Mouse (Mus musculus): ENCODE data around the gene B830017H08Rik. TPM values are rescaled to one million over a fixed set of nuclear protein-coding genes. Genes with fewer than 3 reads are reported as not detected.

Gene B830017H08Rik
- total and polyA plus RNA-seq, 3 experiments: 0.08 TPM; not detected in 2

- Histone ChIP-seq H3K27ac (ENCODE audit: insufficient read depth, low read depth) (no peak overlapping the region), H3K79me2 (replicated peaks; ENCODE audit: control insufficient read depth, extremely low read depth, insufficient read depth, poor library complexity, severe bottlenecking) (no peaks in the 10 kb centered on the region), H3K4me1 (ENCODE audit: control insufficient read depth in 1 of 2, insufficient read depth in 2 of 2) (no peaks in the 10 kb centered on the region), H3K4me2 (ENCODE audit: insufficient read depth, low read depth, poor library complexity, severe bottlenecking) (no peak overlapping the region), H3K4me3 (replicated peaks in 1 of 3; ENCODE audit: low read depth in 2 of 3, low read length in 2 of 3, poor library complexity in 1 of 3) (no peak overlapping the region), H3K27me3 (replicated peaks) (peaks cover 49% of the 10 kb centered on the region), H3K36me3 (replicated peaks in 1 of 2; ENCODE audit: control insufficient read depth in 1 of 2, insufficient read depth in 1 of 2, low read length in 1 of 2) (no peaks in the 10 kb centered on the region), H3K9ac (ENCODE audit: insufficient read depth, low read depth) (no peak overlapping the region), H3K9me3 (replicated peaks; ENCODE audit: low read length) (peaks cover 16% of the 10 kb centered on the region)
- TF ChIP-seq SMC3 (IDR thresholded peaks at IDR 0.05; ENCODE audit: low read depth, low read length) (no peak), MAX (IDR thresholded peaks at IDR 0.05; ENCODE audit: low read length) (no peak), POLR2A (IDR thresholded peaks at IDR 0.05; ENCODE audit: low read depth, low read length) (no peak), TBP (conservative IDR thresholded peaks at IDR 0.05; ENCODE audit: low read depth, low read length) (no peak), EP300 (IDR thresholded peaks at IDR 0.05; ENCODE audit: low read length) (no peak), BHLHE40 (IDR thresholded peaks at IDR 0.05; ENCODE audit: low read depth, low read length) (no peak), SIN3A (IDR thresholded peaks at IDR 0.05; ENCODE audit: low read length) (no peak)
- dilution Hi-C loops (cut with MboI; ENCODE audit: extremely low pct_ligation_motif_present, extremely low pct_unique_long_range_greater_than_20kb, low sequenced_read_pairs) (no loop called here), in situ Hi-C loops (cut with MboI; ENCODE audit: low pct_ligation_motif_present, low pct_unique_long_range_greater_than_20kb, low sequenced_read_pairs) (no loop called here)
- no peak for DNase-seq (ENCODE audit: extremely low read depth)
Measured at GRCm38 (mm10) chr16:17803675-17804448, 29.1 kb upstream of the B830017H08Rik start.

- TF ChIP-seq E2F4 (IDR thresholded peaks at IDR 0.05; ENCODE audit: insufficient replicate concordance, low read depth, low read length) (no peak), MAFK (IDR thresholded peaks at IDR 0.05; ENCODE audit: insufficient replicate concordance, low read length) (no peak), JUN (IDR thresholded peaks at IDR 0.05; ENCODE audit: insufficient read depth, low read depth, low read length) (no peak), EP300 (IDR thresholded peaks at IDR 0.05; ENCODE audit: low read length) (no peak), CHD2 (IDR thresholded peaks at IDR 0.05; ENCODE audit: low read length) (no peak), CHD1 (IDR thresholded peaks at IDR 0.05; ENCODE audit: low read depth, low read length) (no peak), SIN3A (IDR thresholded peaks at IDR 0.05; ENCODE audit: low read length) (no peak), HCFC1 (IDR thresholded peaks at IDR 0.05; ENCODE audit: low read depth, low read length) (no peak), BHLHE40 (IDR thresholded peaks at IDR 0.05; ENCODE audit: low read depth, low read length) (no peak), POLR2AphosphoS2 (IDR thresholded peaks at IDR 0.05; ENCODE audit: low read depth, low read length) (no peak), ZKSCAN1 (IDR thresholded peaks at IDR 0.05; ENCODE audit: borderline replicate concordance, low read depth, low read length) (no peak), JUND (conservative IDR thresholded peaks at IDR 0.05; ENCODE audit: low read depth, low read length) (no peak), MEF2A (IDR thresholded peaks at IDR 0.05; ENCODE audit: borderline replicate concordance, low read depth, low read length) (no peak), MAZ (IDR thresholded peaks at IDR 0.05; ENCODE audit: low read depth, low read length) (no peak)
- H3K4me3 ChIP-seq (replicated peaks in 1 of 3; ENCODE audit: low read depth in 2 of 3, low read length in 2 of 3, poor library complexity in 1 of 3): no peak overlapping the region
- no peaks in the 10 kb centered on the region for H3K79me2 ChIP-seq (replicated peaks; ENCODE audit: control insufficient read depth, extremely low read depth, insufficient read depth, poor library complexity, severe bottlenecking)
- no peak overlapping the region for H3K9ac ChIP-seq (ENCODE audit: insufficient read depth, low read depth)
- in situ Hi-C loops (cut with MboI; ENCODE audit: low pct_ligation_motif_present, low pct_unique_long_range_greater_than_20kb, low sequenced_read_pairs): no loop called here
- no peak overlapping the region for H3K4me2 ChIP-seq (ENCODE audit: insufficient read depth, low read depth, poor library complexity, severe bottlenecking)
- H3K27ac ChIP-seq (ENCODE audit: insufficient read depth, low read depth): no peak overlapping the region
- no peaks in the 10 kb centered on the region for H3K36me3 ChIP-seq (replicated peaks in 1 of 2; ENCODE audit: control insufficient read depth in 1 of 2, insufficient read depth in 1 of 2, low read length in 1 of 2)
- peaks cover 16% of the 10 kb centered on the region for H3K9me3 ChIP-seq (replicated peaks; ENCODE audit: low read length)
- H3K27me3 ChIP-seq (replicated peaks): peaks cover 48% of the 10 kb centered on the region
- DNase-seq (ENCODE audit: extremely low read depth): no peak
- no peaks in the 10 kb centered on the region for H3K4me1 ChIP-seq (ENCODE audit: control insufficient read depth in 1 of 2, insufficient read depth in 2 of 2)
- dilution Hi-C loops (cut with MboI; ENCODE audit: extremely low pct_ligation_motif_present, extremely low pct_unique_long_range_greater_than_20kb, low sequenced_read_pairs): no loop called here
Measured at GRCm38 (mm10) chr16:17804449-17804912, 28.4 kb upstream of the B830017H08Rik start.
